Mouse (Mus musculus) forebrain, embryonic 16.5 days (tissue): ENCODE data around the gene Ube2u. TPM values are rescaled to one million over a fixed set of nuclear protein-coding genes. Genes with fewer than 3 reads are reported as not detected.
A peak's percentile ranks its signal among the peaks of the same experiment; 100 is the strongest.
"Not testable (repeated sequence)": the region's sequence is repeated elsewhere in the genome, so short reads cannot be mapped to it uniquely, and the experiment has no call there.

Experiments used
- ATAC-seq: fragments of 200-750 bp; cut with Nextera tagmentation; 2 replicates; pipeline ENCODE4 v1.8.0; 2017; ENCODE audit warnings: mild to moderate bottlenecking, moderate library complexity
- H3K27ac ChIP-seq: fragments of 300-500 bp; sonication (generic); 2 replicates; pipeline ENCODE4 v1.5.1; 2014; ENCODE audit warnings: low read length, control low read depth
- H3K27me3 ChIP-seq: fragments of 300-500 bp; sonication (generic); replicated peaks from 2 replicates; pipeline ENCODE4 v1.6.1; 2014; ENCODE audit warnings: low read length; ENCODE audit not compliant: control insufficient read depth, insufficient read depth
- H3K36me3 ChIP-seq: fragments of 300-500 bp; sonication (generic); 2 replicates; pipeline ENCODE4 v1.6.1; 2014; ENCODE audit not compliant: control insufficient read depth, insufficient read depth
- H3K4me1 ChIP-seq: fragments of 300-500 bp; sonication (generic); replicated peaks from 2 replicates; pipeline ENCODE4 v1.6.1; 2014; ENCODE audit warnings: low read length; ENCODE audit not compliant: control insufficient read depth, insufficient read depth
- H3K4me2 ChIP-seq: fragments of 300-500 bp; sonication (generic); 2 replicates; pipeline ENCODE4 v1.6.1; 2014; ENCODE audit warnings: mild to moderate bottlenecking, low read length, control low read depth
- H3K4me3 ChIP-seq: fragments of 300-500 bp; sonication (generic); replicated peaks from 2 replicates; pipeline ENCODE4 v1.5.1; 2014; ENCODE audit warnings: mild to moderate bottlenecking, low read length, control low read depth
- H3K9ac ChIP-seq: fragments of 300-500 bp; sonication (generic); replicated peaks from 2 replicates; pipeline ENCODE4 v1.6.1; 2014; ENCODE audit warnings: low read depth, low read length, control low read depth
- H3K9me3 ChIP-seq: fragments of 300-500 bp; sonication (generic); 2 replicates; pipeline ENCODE4 v1.6.1; 2016; ENCODE audit warnings: low read length; ENCODE audit not compliant: control insufficient read depth
- WGBS: fragments of 180-500 bp; shearing (Covaris S2); extraction: QIAGEN DNeasy Blood & Tissue Kit; methylation state at CpG from one replicate; pipeline ENCODE4 v1.1.7; 2014; 5-methylcytosine and 5-hydroxymethylcytosine counted together
- polyA plus RNA-seq: library from polyadenylated mRNA; unstranded; fragments of >200 nt; fragmentation: Nextera tagmentation; extraction: Ambion mirVana; gene quantifications from 2 replicates; pipeline ENCODE4 v1.2.1, GENCODE M21; 2015

Gene Ube2u
- polyA plus RNA-seq, 1 experiment from 2014 or later = 0.27 TPM

GRCm38 (mm10) chr4:100498192-100498591 is 19.5 kb downstream of the Ube2u start:
- 59% methylated on average over 6 of the region's 6 CpGs for WGBS
- no peak for ATAC-seq
- Histone ChIP-seq H3K4me3 (no peak overlapping the region), H3K9me3 (no peaks in the 10 kb centered on the region), H3K27me3 (no peaks in the 10 kb centered on the region), H3K4me2 (no peak overlapping the region), H3K4me1 (no peaks in the 10 kb centered on the region), H3K36me3 (no peaks in the 10 kb centered on the region), H3K9ac (no peak overlapping the region), H3K27ac (no peak overlapping the region)

GRCm38 (mm10) chr4:100499037-100499601 is 20.5 kb downstream of the Ube2u start:
- H3K4me2 ChIP-seq = not testable (repeated sequence)

GRCm38 (mm10) chr4:100503337-100503736 is 24.7 kb downstream of the Ube2u start:
- ATAC-seq = no peak
- H3K4me3 ChIP-seq = no peak overlapping the region
- H3K27ac ChIP-seq = no peak overlapping the region
- 80% methylated on average over 2 of the region's 2 CpGs for WGBS
- no peaks in the 10 kb centered on the region for H3K4me1 ChIP-seq
- H3K9ac ChIP-seq = no peak overlapping the region
- no peak overlapping the region for H3K4me2 ChIP-seq
- no peaks in the 10 kb centered on the region for H3K27me3 ChIP-seq
- no peaks in the 10 kb centered on the region for H3K36me3 ChIP-seq
- H3K9me3 ChIP-seq = no peaks in the 10 kb centered on the region

More at GRCm38 (mm10) chr4:100499037-100499601, 20.5 kb downstream of the Ube2u start:
- H3K27me3 ChIP-seq, H3K36me3 ChIP-seq, ATAC-seq, H3K4me3 ChIP-seq, H3K4me1 ChIP-seq, H3K9ac ChIP-seq, H3K9me3 ChIP-seq, H3K27ac ChIP-seq: not testable (repeated sequence)
- 90% methylated on average over 7 of the region's 7 CpGs for WGBS

GRCm38 (mm10) chr4:100517646-100518045 is 39.0 kb downstream of the Ube2u start:
- no peak overlapping the region for H3K27ac ChIP-seq
- no peaks in the 10 kb centered on the region for H3K27me3 ChIP-seq
- no peak overlapping the region for H3K4me2 ChIP-seq
- H3K4me1 ChIP-seq = no peaks in the 10 kb centered on the region; the same call in 1 of the 2 replicates
- no peak overlapping the region for H3K9ac ChIP-seq
- H3K9me3 ChIP-seq = no peaks in the 10 kb centered on the region
- ATAC-seq = no peak
- 90% methylated on average over 2 of the region's 2 CpGs for WGBS
- H3K4me3 ChIP-seq = no peak overlapping the region
- no peaks in the 10 kb centered on the region for H3K36me3 ChIP-seq

GRCm38 (mm10) chr4:100522534-100522933 is 43.9 kb downstream of the Ube2u start:
- Histone ChIP-seq H3K4me3 (no peak overlapping the region), H3K27me3 (0 out of 2 replicates have a peak, but pooled peaks cover under 1% of the 10 kb centered on the region), H3K9ac (no peak overlapping the region), H3K4me1 (peaks cover 7% of the 10 kb centered on the region; the same call in 1 of the 2 replicates), H3K4me2 (no peak overlapping the region), H3K27ac (no peak overlapping the region), H3K9me3 (no peaks in the 10 kb centered on the region), H3K36me3 (no peaks in the 10 kb centered on the region)
- no peak for ATAC-seq
- WGBS = 18% methylated on average over 6 of the region's 6 CpGs

- no peak overlapping the region for H3K4me3 ChIP-seq
- H3K4me2 ChIP-seq = no peak overlapping the region
- no peak overlapping the region for H3K9ac ChIP-seq
- no peak for ATAC-seq
- 0 out of 2 replicates have a peak, but pooled peaks cover 3% of the 10 kb centered on the region for H3K27me3 ChIP-seq
- no peaks in the 10 kb centered on the region for H3K9me3 ChIP-seq
- H3K27ac ChIP-seq = no peak overlapping the region
- WGBS = 34% methylated on average over 4 of the region's 4 CpGs
- H3K4me1 ChIP-seq = peaks cover 11% of the 10 kb centered on the region; the same call in 1 of the 2 replicates
- H3K36me3 ChIP-seq = no peaks in the 10 kb centered on the region
Observed at GRCm38 (mm10) chr4:100524741-100525140, 46.1 kb downstream of the Ube2u start.

- Histone ChIP-seq H3K4me3 (no peak overlapping the region), H3K27ac (no peak overlapping the region), H3K9ac (no peak overlapping the region), H3K27me3 (0 out of 2 replicates have a peak, but pooled peaks cover 3% of the 10 kb centered on the region), H3K4me1 (peaks cover 11% of the 10 kb centered on the region; the same call in 1 of the 2 replicates), H3K9me3 (no peaks in the 10 kb centered on the region), H3K36me3 (no peaks in the 10 kb centered on the region), H3K4me2 (no peak overlapping the region)
- ATAC-seq = no peak
- WGBS = 24% methylated on average over 6 of the region's 6 CpGs
Observed at GRCm38 (mm10) chr4:100526296-100526695, 47.6 kb downstream of the Ube2u start.

GRCm38 (mm10) chr4:100527086-100527485 is 48.4 kb downstream of the Ube2u start:
- Histone ChIP-seq H3K27ac (no peak overlapping the region), H3K27me3 (0 out of 2 replicates have a peak, but pooled peaks cover 3% of the 10 kb centered on the region), H3K4me3 (no peak overlapping the region; the same call in 1 of the 2 replicates), H3K9ac (no peak overlapping the region), H3K4me2 (peak overlapping the region; percentile 41), H3K9me3 (no peaks in the 10 kb centered on the region), H3K4me1 (peaks cover 11% of the 10 kb centered on the region; the same call in 1 of the 2 replicates), H3K36me3 (no peaks in the 10 kb centered on the region)
- peak; percentile 18; the same call in 1 of the 2 replicates for ATAC-seq
- 16% methylated on average over 3 of the region's 3 CpGs for WGBS

GRCm38 (mm10) chr4:100527554-100528001 is 48.9 kb downstream of the Ube2u start:
- peak overlapping the region; percentile 14 for H3K4me3 ChIP-seq
- 3% methylated on average over 15 of the region's 15 CpGs for WGBS
- no peaks in the 10 kb centered on the region for H3K9me3 ChIP-seq
- peak overlapping the region; percentile 41 for H3K4me2 ChIP-seq
- H3K27ac ChIP-seq = no peak overlapping the region
- ATAC-seq = peak; percentile 66
- peaks cover 11% of the 10 kb centered on the region; the same call in 1 of the 2 replicates for H3K4me1 ChIP-seq
- H3K36me3 ChIP-seq = no peaks in the 10 kb centered on the region
- 0 out of 2 replicates have a peak, but pooled peaks cover 3% of the 10 kb centered on the region for H3K27me3 ChIP-seq
- H3K9ac ChIP-seq = no peak overlapping the region
